Mouse (Mus musculus) CH12.LX (cell line): ENCODE data around the gene Arhgap44. TPM values are rescaled to one million over a fixed set of nuclear protein-coding genes. Genes with fewer than 3 reads are reported as not detected.

ENCODE experiments used
- DNase-seq: peaks from one replicate; pipeline ENCODE4 v3.0.0-alpha.2; 2013; ENCODE audit errors: extremely low read depth
- H3K27ac ChIP-seq: 2 replicates; pipeline ENCODE4 v1.5.1; 2012; ENCODE audit warnings: low read depth, mild to moderate bottlenecking, control low read depth, moderate library complexity; ENCODE audit not compliant: insufficient read depth
- H3K27me3 ChIP-seq: replicated peaks from 2 replicates; pipeline ENCODE3; 2012; ENCODE audit warnings: inconsistent platforms
- H3K36me3 ChIP-seq, 2 experiments: replicated peaks in 1 of 2; 2 replicates each; pipeline versions ENCODE3 to v1.6.1; 2012; ENCODE audit warnings: inconsistent platforms in 1 of 2, low read length in 1 of 2, mild to moderate bottlenecking in 1 of 2, mixed read lengths in 1 of 2, moderate library complexity in 1 of 2; ENCODE audit not compliant: control insufficient read depth in 1 of 2, insufficient read depth in 1 of 2
- H3K4me1 ChIP-seq, 2 experiments: 2 replicates each; pipeline ENCODE4 v1.6.1; 2012; ENCODE audit warnings: inconsistent platforms in 1 of 2, moderate library complexity in 1 of 2; ENCODE audit not compliant: insufficient read depth in 2 of 2, control insufficient read depth in 1 of 2
- H3K4me2 ChIP-seq: 2 replicates; pipeline ENCODE4 v1.6.1; 2012; ENCODE audit warnings: low read depth, mild to moderate bottlenecking, control low read depth; ENCODE audit not compliant: poor library complexity, insufficient read depth, severe bottlenecking
- H3K4me3 ChIP-seq, 3 experiments: fragments of 150-350 bp in 1 of 3; sonication (generic) in 1 of 3; replicated peaks in 1 of 3; 2 replicates each; pipeline versions ENCODE3 to v1.5.1; 2011 to 2012; ENCODE audit warnings: low read depth in 2 of 3, low read length in 2 of 3, mild to moderate bottlenecking in 2 of 3, moderate library complexity in 2 of 3, control low read depth in 1 of 3, improper control_type of control experiment in 1 of 3, inconsistent platforms in 1 of 3, mixed read lengths in 1 of 3; ENCODE audit not compliant: poor library complexity in 1 of 3
- H3K79me2 ChIP-seq: replicated peaks from 2 replicates; pipeline ENCODE4 v1.6.1; 2012; ENCODE audit warnings: mild to moderate bottlenecking, moderate library complexity; ENCODE audit not compliant: control insufficient read depth, poor library complexity, insufficient read depth, severe bottlenecking; ENCODE audit errors: extremely low read depth
- H3K9ac ChIP-seq: 2 replicates; pipeline ENCODE4 v1.6.1; 2012; ENCODE audit warnings: low read depth, mild to moderate bottlenecking, control low read depth, moderate library complexity; ENCODE audit not compliant: insufficient read depth
- H3K9me3 ChIP-seq: replicated peaks from 2 replicates; pipeline ENCODE3; 2012; ENCODE audit warnings: low read length, inconsistent platforms, mixed read lengths
- E2F4 ChIP-seq: IDR thresholded peaks from 2 replicates; pipeline ENCODE4 v1.6.1; 2011; ENCODE audit warnings: low read depth, low read length, improper control_type of control experiment; ENCODE audit not compliant: insufficient replicate concordance
- ELF1 ChIP-seq: IDR thresholded peaks from 2 replicates; pipeline ENCODE4 v1.6.1; 2014; ENCODE audit warnings: low read depth, mild to moderate bottlenecking, inconsistent platforms, low read length, improper control_type of control experiment
- ETS1 ChIP-seq: conservative IDR thresholded peaks from 2 replicates; pipeline ENCODE4 v1.6.1; 2012; ENCODE audit warnings: low read depth, mild to moderate bottlenecking, inconsistent platforms, low read length, improper control_type of control experiment, moderate library complexity
- GABPA ChIP-seq: IDR thresholded peaks from 2 replicates; pipeline ENCODE4 v1.6.1; 2012; ENCODE audit warnings: low read depth, low read length, improper control_type of control experiment, inconsistent platforms; ENCODE audit not compliant: insufficient replicate concordance
- JUN ChIP-seq: IDR thresholded peaks from 2 replicates; pipeline ENCODE4 v1.6.1; 2011; ENCODE audit warnings: low read depth, mild to moderate bottlenecking, low read length, improper control_type of control experiment, moderate library complexity; ENCODE audit not compliant: insufficient read depth
- KAT2A ChIP-seq: IDR thresholded peaks from 2 replicates; pipeline ENCODE4 v1.6.1; 2012; ENCODE audit warnings: low read length, improper control_type of control experiment, inconsistent platforms; ENCODE audit not compliant: insufficient replicate concordance
- MAZ ChIP-seq: IDR thresholded peaks from 2 replicates; pipeline ENCODE4 v1.6.1; 2012; ENCODE audit warnings: low read depth, mild to moderate bottlenecking, inconsistent platforms, low read length, improper control_type of control experiment, moderate library complexity
- MYC ChIP-seq: IDR thresholded peaks from 2 replicates; pipeline ENCODE4 v1.6.1; 2011; ENCODE audit warnings: low read depth, mild to moderate bottlenecking, improper control_type of control experiment, low read length
- PAX5 ChIP-seq: IDR thresholded peaks from 2 replicates; pipeline ENCODE4 v1.6.1; 2012; ENCODE audit warnings: low read length, inconsistent platforms, mixed read lengths
- RCOR1 ChIP-seq: conservative IDR thresholded peaks from 2 replicates; pipeline ENCODE4 v1.6.1; 2012; ENCODE audit warnings: low read depth, mild to moderate bottlenecking, inconsistent platforms, low read length, improper control_type of control experiment
- SIN3A ChIP-seq: IDR thresholded peaks from 2 replicates; pipeline ENCODE4 v1.6.1; 2012; ENCODE audit warnings: low read length, improper control_type of control experiment, inconsistent platforms
- TCF12 ChIP-seq: IDR thresholded peaks from 2 replicates; pipeline ENCODE4 v1.6.1; 2014; ENCODE audit warnings: low read depth, mild to moderate bottlenecking, inconsistent platforms, low read length, improper control_type of control experiment
- USF1 ChIP-seq: IDR thresholded peaks from 2 replicates; pipeline ENCODE4 v1.6.1; 2014; ENCODE audit warnings: low read depth, mild to moderate bottlenecking, inconsistent platforms, low read length, improper control_type of control experiment
- ZC3H11A ChIP-seq: IDR thresholded peaks from 2 replicates; pipeline ENCODE4 v1.6.1; 2012; ENCODE audit warnings: low read depth, mild to moderate bottlenecking, inconsistent platforms, low read length, improper control_type of control experiment
- ZKSCAN1 ChIP-seq: IDR thresholded peaks from 2 replicates; pipeline ENCODE4 v1.6.1; 2012; ENCODE audit warnings: low read depth, inconsistent platforms, low read length, improper control_type of control experiment, borderline replicate concordance
- dilution Hi-C: fragments of 300-500 bp; cut with MboI; formaldehyde crosslinking; loops from 2 replicates; pipeline ENCODE4 v1.14.3; 2020; ENCODE audit warnings: low sequenced_read_pairs; ENCODE audit not compliant: extremely low pct_unique_long_range_greater_than_20kb, extremely low pct_ligation_motif_present
- in situ Hi-C: fragments of 300-500 bp; cut with MboI; formaldehyde crosslinking; loops from 3 replicates; pipeline ENCODE4 v1.14.3; 2019; ENCODE audit warnings: low sequenced_read_pairs, low pct_ligation_motif_present, low pct_unique_long_range_greater_than_20kb, mixed read lengths
- polyA plus RNA-seq: library from polyadenylated mRNA; unstranded; fragments of >175 nt; gene quantifications from 2 replicates; pipeline ENCODE4 v1.2.1, GENCODE M21; 2012; ENCODE audit warnings: low read depth; ENCODE audit not compliant: insufficient read length
- total RNA-seq, 2 experiments: library from RNA; depleted of rRNA; stranded (reverse); fragments of 300-350 nt in 1 of 2; fragments of >200 nt in 1 of 2; gene quantifications; 2 replicates each; pipeline ENCODE4 v1.2.3; 2012 to 2014

Gene Arhgap44
- total and polyA plus RNA-seq, 3 experiments = 0.07 TPM; not detected in 2

- TF ChIP-seq ZKSCAN1 = no peak
- no peak for TF ChIP-seq GABPA
- TF ChIP-seq PAX5 = no peak
- no peak for TF ChIP-seq RCOR1
- no peak for TF ChIP-seq ETS1
- in situ Hi-C loops (no loop called here), dilution Hi-C loops (no loop called here)
- Histone ChIP-seq H3K4me2 (no peak overlapping the region), H3K9me3 (no peaks in the 10 kb centered on the region), H3K4me1 (no peaks in the 10 kb centered on the region), H3K9ac (no peak overlapping the region), H3K27ac (no peak overlapping the region), H3K27me3 (no peaks in the 10 kb centered on the region), H3K36me3 (no peaks in the 10 kb centered on the region), H3K79me2 (no peaks in the 10 kb centered on the region), H3K4me3 (no peak overlapping the region)
- no peak for DNase-seq
Measured at GRCm38 (mm10) chr11:65135251-65135739, 27.5 kb downstream of the Arhgap44 start.

DNA sequence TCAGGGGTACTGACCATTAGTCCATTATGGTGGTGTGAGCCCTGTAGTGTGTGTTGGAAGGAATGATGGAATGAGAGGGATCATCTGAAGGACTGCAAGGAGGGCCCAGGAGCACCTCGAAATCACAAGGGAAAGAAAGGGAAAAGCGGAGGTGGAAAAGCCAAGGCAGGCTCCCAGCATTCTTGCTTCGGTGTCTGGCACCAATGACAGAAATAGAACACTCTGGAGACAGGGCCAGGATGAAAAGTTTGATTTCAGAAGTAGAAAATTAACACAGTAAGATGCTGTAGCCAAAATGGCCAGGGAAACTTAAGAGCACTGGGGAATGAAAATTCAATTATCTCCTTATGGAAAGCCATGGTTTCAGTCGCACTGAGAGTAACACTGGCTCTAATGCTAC lies 29.1 kb downstream of the Arhgap44 start:
- Histone ChIP-seq H3K9ac (no peak overlapping the region), H3K36me3 (no peaks in the 10 kb centered on the region), H3K27me3 (no peaks in the 10 kb centered on the region), H3K4me3 (no peak overlapping the region), H3K27ac (no peak overlapping the region), H3K9me3 (no peaks in the 10 kb centered on the region), H3K4me2 (no peak overlapping the region), H3K4me1 (no peaks in the 10 kb centered on the region), H3K79me2 (no peaks in the 10 kb centered on the region)
- DNase-seq = no peak
- TF ChIP-seq ELF1 (no peak), MYC (no peak), MAZ (no peak), E2F4 (no peak), JUN (no peak), ZC3H11A (no peak), USF1 (no peak), TCF12 (no peak), KAT2A (no peak), ETS1 (no peak), PAX5 (no peak), RCOR1 (no peak), SIN3A (no peak)
- dilution Hi-C loops = no loop called here
- in situ Hi-C loops = no loop called here
